Mouse (Mus musculus): ENCODE measurements around the gene Calm2.

DNA sequence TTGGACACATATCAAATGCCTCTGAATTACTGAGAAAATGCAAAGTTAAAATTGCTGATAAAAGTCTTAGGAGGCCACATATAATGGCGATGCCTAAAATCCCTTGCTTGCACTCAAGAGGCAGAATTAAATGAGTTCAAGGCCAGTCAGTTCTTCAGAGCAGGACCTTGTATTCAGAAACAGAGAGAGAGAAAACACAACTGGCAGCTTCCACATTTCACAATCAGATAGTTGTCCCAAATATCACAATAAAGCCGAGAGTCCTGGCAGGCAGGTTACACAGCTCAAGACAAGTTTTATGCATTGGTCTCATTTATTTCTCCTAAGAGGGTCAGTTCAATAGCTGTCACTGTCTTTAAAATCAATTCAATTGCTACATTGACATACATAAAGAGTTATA, 5.2 kb downstream of the Calm2 start:
- no peak for TF ChIP-seq POLR2A (IDR thresholded peaks at IDR 0.05; ENCODE audit: control insufficient read depth in 1 of 2, insufficient read depth in 1 of 2, low read depth in 1 of 2, low read length in 2 of 2, poor library complexity in 1 of 2)
- TF ChIP-seq CTCF (IDR thresholded peaks at IDR 0.05 in 2 of 3, conservative IDR thresholded peaks at IDR 0.05 in 1 of 3; ENCODE audit: control insufficient read depth in 1 of 3, insufficient read depth in 1 of 3, low read depth in 2 of 3, low read length in 3 of 3, poor library complexity in 1 of 3, severe bottlenecking in 1 of 3), result no peak
- no peak for TF ChIP-seq EP300 (IDR thresholded peaks at IDR 0.05; ENCODE audit: low read depth in 1 of 2, low read length in 2 of 2)
- no peak for TF ChIP-seq KAT2A (conservative IDR thresholded peaks at IDR 0.05; ENCODE audit: low read depth, low read length)
- TF ChIP-seq CHD2 (IDR thresholded peaks at IDR 0.05; ENCODE audit: low read length), result no peak
- TF ChIP-seq ZNF384 (IDR thresholded peaks at IDR 0.05; ENCODE audit: low read depth, low read length), result no peak
- no peak for TF ChIP-seq SMC3 (IDR thresholded peaks at IDR 0.05; ENCODE audit: low read depth, low read length)
- no peak for TF ChIP-seq RAD21 (IDR thresholded peaks at IDR 0.05; ENCODE audit: low read depth, low read length)

Data from MEL (cell line).